Mouse (Mus musculus) neural tube, embryonic 14.5 days (tissue): Measurements from ENCODE around the gene Cidec. TPM values are rescaled to one million over a fixed set of nuclear protein-coding genes. Genes with fewer than 3 reads are reported as not detected.

Experiments used
- ATAC-seq: fragments of 200-750 bp; cut with Nextera tagmentation; 2 replicates; pipeline ENCODE4 v1.8.0; 2017; ENCODE audit warnings: low read depth, mild to moderate bottlenecking, moderate TSS enrichment, moderate library complexity
- H3K27ac ChIP-seq: fragments of 300-500 bp; sonication (generic); 2 replicates; pipeline ENCODE4 v1.5.1; 2014; ENCODE audit warnings: low read depth, mild to moderate bottlenecking, control low read depth, low read length, moderate library complexity, mixed read lengths
- H3K27me3 ChIP-seq: fragments of 300-500 bp; sonication (generic); 2 replicates; pipeline ENCODE4 v1.6.1; 2014; ENCODE audit warnings: low read length; ENCODE audit not compliant: control insufficient read depth, insufficient read depth
- H3K36me3 ChIP-seq: fragments of 300-500 bp; sonication (generic); 2 replicates; pipeline ENCODE4 v1.6.1; 2014; ENCODE audit warnings: low read length, mixed read lengths; ENCODE audit not compliant: control insufficient read depth, insufficient read depth
- H3K4me1 ChIP-seq: fragments of 300-500 bp; sonication (generic); 2 replicates; pipeline ENCODE4 v1.6.1; 2014; ENCODE audit warnings: low read length; ENCODE audit not compliant: control insufficient read depth, insufficient read depth
- H3K4me2 ChIP-seq: fragments of 300-500 bp; sonication (generic); 2 replicates; pipeline ENCODE4 v1.6.1; 2014; ENCODE audit warnings: mild to moderate bottlenecking, low read depth, low read length, control low read depth
- H3K4me3 ChIP-seq: fragments of 300-500 bp; sonication (generic); 2 replicates; pipeline ENCODE4 v1.5.1; 2014; ENCODE audit warnings: low read depth, low read length, control low read depth, mixed read lengths
- H3K9ac ChIP-seq: fragments of 300-500 bp; sonication (generic); replicated peaks from 2 replicates; pipeline ENCODE4 v1.6.1; 2014; ENCODE audit warnings: low read depth, mild to moderate bottlenecking, control low read depth, low read length, mixed read lengths
- H3K9me3 ChIP-seq: fragments of 300-500 bp; sonication (generic); 2 replicates; pipeline ENCODE4 v1.6.1; 2016; ENCODE audit warnings: low read length; ENCODE audit not compliant: control insufficient read depth
- WGBS: fragments of 180-500 bp; shearing (Covaris S2); extraction: QIAGEN DNeasy Blood & Tissue Kit; methylation state at CpG from one replicate; pipeline ENCODE4 v1.1.7; 2014; 5-methylcytosine and 5-hydroxymethylcytosine counted together
- polyA plus RNA-seq: library from polyadenylated mRNA; unstranded; fragments of >200 nt; fragmentation: Nextera tagmentation; extraction: Ambion mirVana; gene quantifications from 2 replicates; pipeline ENCODE4 v1.2.1, GENCODE M21; 2014

Gene Cidec
- polyA plus RNA-seq, 1 experiment from 2014 or later: not detected

GRCm38 (mm10) chr6:113457952-113458534, 22.5 kb upstream of the Cidec start, which contains the start of gene Il17re:
TSS of gene Il17re (plus strand) at chr6:113458484.
- WGBS: 78% methylated on average over 10 of the region's 10 CpGs
- Histone ChIP-seq H3K4me1 (no peaks in the 10 kb centered on the region), H3K27me3 (no peaks in the 10 kb centered on the region), H3K4me3 (no peak within 1 kb of the TSS), H3K36me3 (no peaks in the 10 kb centered on the region), H3K4me2 (no peak within 1 kb of the TSS), H3K9me3 (no peaks in the 10 kb centered on the region), H3K9ac (no peak within 1 kb of the TSS), H3K27ac (no peak within 1 kb of the TSS)
- no peak for ATAC-seq

- H3K4me2 ChIP-seq: no peak overlapping the region
- H3K4me1 ChIP-seq: no peaks in the 10 kb centered on the region
- WGBS: 79% methylated on average over 5 of the region's 5 CpGs
Measured at GRCm38 (mm10) chr6:113455007-113455406, 19.4 kb upstream of the Cidec start.

GRCm38 (mm10) chr6:113451839-113452238, 16.3 kb upstream of the Cidec start:
- 78% methylated on average over 2 of the region's 2 CpGs for WGBS
- H3K4me3 ChIP-seq: no peak overlapping the region
- no peaks in the 10 kb centered on the region for H3K27me3 ChIP-seq
- no peak for ATAC-seq
- no peaks in the 10 kb centered on the region for H3K4me1 ChIP-seq
- peaks cover 20% of the 10 kb centered on the region for H3K36me3 ChIP-seq
- no peak overlapping the region for H3K4me2 ChIP-seq
- no peak overlapping the region for H3K9ac ChIP-seq
- H3K27ac ChIP-seq: no peak overlapping the region
- no peaks in the 10 kb centered on the region for H3K9me3 ChIP-seq

More at GRCm38 (mm10) chr6:113455007-113455406, 19.4 kb upstream of the Cidec start:
- ATAC-seq: no peak
- Histone ChIP-seq H3K9ac (no peak overlapping the region), H3K27me3 (no peaks in the 10 kb centered on the region), H3K9me3 (no peaks in the 10 kb centered on the region), H3K4me3 (no peak overlapping the region), H3K36me3 (no peaks in the 10 kb centered on the region), H3K27ac (no peak overlapping the region)

GRCm38 (mm10) chr6:113447639-113448038, 12.1 kb upstream of the Cidec start:
- Histone ChIP-seq H3K4me3 (no peak overlapping the region), H3K27me3 (no peaks in the 10 kb centered on the region), H3K4me2 (no peak overlapping the region), H3K27ac (no peak overlapping the region), H3K9ac (no peak overlapping the region), H3K9me3 (no peaks in the 10 kb centered on the region), H3K36me3 (peaks cover 21% of the 10 kb centered on the region), H3K4me1 (peaks cover 8% of the 10 kb centered on the region)
- 94% methylated on average over 4 of the region's 4 CpGs for WGBS
- ATAC-seq: no peak

GRCm38 (mm10) chr6:113444207-113444965, 8.8 kb upstream of the Cidec start:
- H3K27me3 ChIP-seq: no peaks in the 10 kb centered on the region
- peaks cover 8% of the 10 kb centered on the region for H3K4me1 ChIP-seq
- ATAC-seq: no peak
- WGBS: 85% methylated on average over 6 of the region's 8 CpGs
- no peak overlapping the region for H3K27ac ChIP-seq
- H3K36me3 ChIP-seq: peaks cover 21% of the 10 kb centered on the region
- H3K9ac ChIP-seq: no peak overlapping the region
- H3K9me3 ChIP-seq: no peaks in the 10 kb centered on the region
- H3K4me2 ChIP-seq: no peak overlapping the region
- H3K4me3 ChIP-seq: no peak overlapping the region

- peak overlapping the region; percentile 76 for H3K4me2 ChIP-seq
- H3K9me3 ChIP-seq: no peaks in the 10 kb centered on the region
- H3K36me3 ChIP-seq: peaks cover 13% of the 10 kb centered on the region
- H3K4me1 ChIP-seq: peaks cover 8% of the 10 kb centered on the region
- H3K27me3 ChIP-seq: no peaks in the 10 kb centered on the region
- H3K9ac ChIP-seq: peak overlapping the region; percentile 81
- no peak overlapping the region; the same call in 1 of the 2 replicates for H3K27ac ChIP-seq
- H3K4me3 ChIP-seq: peak overlapping the region; percentile 74
- 48% methylated on average over 12 of the region's 12 CpGs for WGBS
- ATAC-seq: no peak
Measured at GRCm38 (mm10) chr6:113443091-113443490, 7.5 kb upstream of the Cidec start.

GRCm38 (mm10) chr6:113442442-113443090, 7.0 kb upstream of the Cidec start, which contains the start of gene Jagn1:
TSS of gene Jagn1 (plus strand) at chr6:113442569.
- no peaks in the 10 kb centered on the region for H3K9me3 ChIP-seq
- under 1% methylated on average over 43 of the region's 45 CpGs for WGBS
- peak; percentile 94 for ATAC-seq
- H3K4me2 ChIP-seq: peak within 1 kb of the TSS; percentile 76
- H3K27me3 ChIP-seq: no peaks in the 10 kb centered on the region
- H3K36me3 ChIP-seq: peaks cover 8% of the 10 kb centered on the region
- peak within 1 kb of the TSS; percentile 74 for H3K4me3 ChIP-seq
- peaks cover 8% of the 10 kb centered on the region for H3K4me1 ChIP-seq
- H3K27ac ChIP-seq: peak within 1 kb of the TSS; percentile 70; the same call in 1 of the 2 replicates
- peak within 1 kb of the TSS; percentile 81 for H3K9ac ChIP-seq

- peak; percentile 50 for ATAC-seq
- H3K36me3 ChIP-seq: peaks cover 3% of the 10 kb centered on the region
- H3K4me2 ChIP-seq: peak overlapping the region; percentile 76
- 0 out of 2 replicates have a peak overlapping the region, but pooled peaks have one; percentile 29 for H3K27ac ChIP-seq
- H3K27me3 ChIP-seq: no peaks in the 10 kb centered on the region
- WGBS: 44% methylated on average over 9 of the region's 9 CpGs
- H3K4me3 ChIP-seq: peak overlapping the region; percentile 74
- H3K4me1 ChIP-seq: peaks cover 8% of the 10 kb centered on the region
- no peaks in the 10 kb centered on the region for H3K9me3 ChIP-seq
- H3K9ac ChIP-seq: peak overlapping the region; percentile 81; the same call in 1 of the 2 replicates
Measured at GRCm38 (mm10) chr6:113442087-113442441, 6.5 kb upstream of the Cidec start.
